Mouse (Mus musculus) megakaryocyte progenitor cell, adult 5-6 weeks (primary cell): ENCODE data around the gene Mmgt1. TPM values are rescaled to one million over a fixed set of nuclear protein-coding genes. Genes with fewer than 3 reads are reported as not detected.

Source experiments
- ATAC-seq: replicated peaks from 2 replicates; pipeline ENCODE4 v1.8.0; 2016; ENCODE audit warnings: mild to moderate bottlenecking, moderate TSS enrichment, inconsistent platforms; ENCODE audit not compliant: poor library complexity
- total RNA-seq, 2 experiments: library from RNA; stranded (forward) in 1 of 2; stranded (reverse) in 1 of 2; fragments of 157-497, 149-512 nt in 1 of 2; fragments of 200-1000 nt in 1 of 2; gene quantifications; 2 replicates each; pipeline versions ENCODE4 v1.2.3 to v1.2.4; 2015 to 2017

Mmgt1 gene
- 27.2 and 27.8 TPM in 2 replicates for total RNA-seq (2015)
- 24.0 and 24.4 TPM in 2 replicates for total RNA-seq (2017)

DNA sequence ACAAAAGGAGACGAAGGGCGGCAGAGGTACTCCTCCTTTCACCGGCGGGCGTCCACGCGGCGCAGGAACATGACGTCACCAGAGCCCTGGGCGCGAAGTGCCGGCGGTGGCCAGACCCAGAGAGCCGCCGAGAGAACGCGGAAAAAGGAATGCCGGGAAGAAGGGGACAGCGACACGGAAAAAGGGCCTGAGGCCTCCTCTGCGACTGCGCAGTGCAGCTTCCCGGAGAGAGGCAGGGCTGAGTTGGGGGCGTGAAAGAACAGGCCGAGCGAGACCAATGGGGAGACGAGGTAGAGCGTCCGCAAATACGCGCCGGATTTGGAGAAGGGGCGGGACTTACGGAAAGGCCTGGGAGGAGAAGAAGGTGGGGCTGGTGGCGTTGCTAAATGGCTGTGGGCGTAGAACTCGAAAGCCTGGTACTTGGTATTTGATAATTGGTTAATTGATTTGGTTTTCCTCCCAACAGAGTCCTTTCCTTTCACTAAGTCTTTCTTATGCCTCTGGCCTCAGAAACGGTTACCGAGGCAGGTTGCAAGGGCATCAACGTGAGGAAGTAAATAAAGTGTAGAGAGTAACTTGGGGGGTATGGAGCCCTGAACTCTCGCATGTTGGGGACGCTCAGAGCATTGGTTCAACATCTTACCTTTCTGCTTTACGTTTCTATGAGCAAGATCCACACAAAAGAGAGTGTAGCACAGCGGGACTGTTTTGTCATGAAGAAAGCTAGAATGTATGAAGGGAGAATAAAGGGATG, at the start of gene Mmgt1:
Gene Mmgt1 (minus strand): TSS at position 183 of the 754 bp plus-strand sequence.
- peak; percentile 97 for ATAC-seq

DNA sequence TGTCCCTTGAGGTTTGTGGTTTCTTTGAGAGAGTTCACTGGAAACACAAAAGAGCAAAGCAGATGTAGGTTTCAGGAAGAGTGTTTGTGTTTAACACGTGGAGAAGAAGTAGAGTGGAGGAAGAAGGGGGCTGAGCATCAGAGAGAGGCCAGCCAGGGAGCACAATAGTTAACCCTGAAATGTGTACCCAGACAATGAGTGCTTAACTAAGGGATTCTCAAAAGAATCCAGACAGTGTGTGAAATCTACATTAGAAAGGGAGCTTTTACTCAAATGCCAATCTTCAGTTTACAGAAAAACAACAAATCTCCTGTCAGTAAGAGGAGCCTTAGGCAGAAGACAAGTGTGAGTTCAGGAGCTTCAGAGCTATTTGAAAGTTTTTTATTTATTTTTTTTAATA, 42.2 kb upstream of the Mmgt1 start:
- ATAC-seq, result no peak

DNA sequence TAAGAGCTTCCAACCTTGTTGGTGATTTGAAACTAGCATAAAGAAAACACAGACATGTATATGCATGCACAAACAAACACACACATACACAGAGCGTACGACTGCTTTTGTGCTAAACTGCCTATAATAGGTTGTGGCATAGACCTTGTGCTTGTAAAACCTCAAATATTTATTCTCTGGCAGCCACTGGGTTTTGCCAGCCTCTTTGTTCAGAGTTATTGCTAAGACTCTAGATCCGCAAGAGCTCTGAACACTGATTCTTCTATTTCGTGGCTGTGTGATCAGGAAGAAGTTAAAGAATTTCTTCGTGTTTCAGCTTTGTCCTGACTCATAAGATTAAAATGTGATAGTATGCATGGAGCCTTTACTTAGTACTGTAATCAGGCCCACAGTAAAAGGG, 38.3 kb upstream of the Mmgt1 start:
- no peak for ATAC-seq

DNA sequence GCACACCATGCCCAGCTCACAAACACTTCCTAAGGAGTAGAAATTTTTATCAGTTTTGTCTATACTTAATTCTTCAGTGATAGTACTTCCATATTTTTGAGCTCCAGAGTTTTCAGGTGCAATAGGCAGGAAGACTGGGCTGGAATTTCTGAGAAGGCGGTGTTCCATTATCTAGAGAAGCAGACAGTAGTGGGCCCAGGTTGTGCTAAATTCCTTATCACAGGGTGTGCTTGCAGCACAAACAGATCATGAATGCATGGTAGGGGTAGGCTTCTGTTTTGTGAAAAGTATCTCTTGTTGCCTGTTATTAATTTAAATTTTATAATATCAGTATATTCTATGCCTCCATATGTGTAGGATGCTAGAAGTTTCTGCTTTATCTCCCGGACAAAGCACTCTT, 17.4 kb upstream of the Mmgt1 start:
- no peak for ATAC-seq

DNA sequence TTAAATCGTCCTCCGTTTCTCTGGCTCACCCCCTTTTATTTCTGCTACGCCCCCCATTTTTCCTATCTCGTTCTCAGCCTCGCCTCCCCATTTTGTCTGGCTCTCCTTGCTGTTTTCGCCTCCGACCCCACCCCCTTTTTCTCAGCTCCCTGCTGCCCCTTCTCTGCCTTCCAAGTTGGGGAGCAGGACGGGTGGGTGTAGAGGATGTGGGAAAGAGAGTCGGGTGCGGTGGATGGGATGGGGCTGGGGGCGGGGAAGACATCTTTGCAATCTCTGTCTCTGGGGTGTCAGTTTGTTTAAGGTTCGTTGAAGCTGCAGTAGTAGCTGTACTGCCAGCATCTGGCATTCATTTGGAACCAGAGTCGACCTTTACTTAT, 12.4 kb upstream of the Mmgt1 start:
- 0 out of 2 replicates have a peak, but pooled peaks have one; percentile 5 for ATAC-seq

DNA sequence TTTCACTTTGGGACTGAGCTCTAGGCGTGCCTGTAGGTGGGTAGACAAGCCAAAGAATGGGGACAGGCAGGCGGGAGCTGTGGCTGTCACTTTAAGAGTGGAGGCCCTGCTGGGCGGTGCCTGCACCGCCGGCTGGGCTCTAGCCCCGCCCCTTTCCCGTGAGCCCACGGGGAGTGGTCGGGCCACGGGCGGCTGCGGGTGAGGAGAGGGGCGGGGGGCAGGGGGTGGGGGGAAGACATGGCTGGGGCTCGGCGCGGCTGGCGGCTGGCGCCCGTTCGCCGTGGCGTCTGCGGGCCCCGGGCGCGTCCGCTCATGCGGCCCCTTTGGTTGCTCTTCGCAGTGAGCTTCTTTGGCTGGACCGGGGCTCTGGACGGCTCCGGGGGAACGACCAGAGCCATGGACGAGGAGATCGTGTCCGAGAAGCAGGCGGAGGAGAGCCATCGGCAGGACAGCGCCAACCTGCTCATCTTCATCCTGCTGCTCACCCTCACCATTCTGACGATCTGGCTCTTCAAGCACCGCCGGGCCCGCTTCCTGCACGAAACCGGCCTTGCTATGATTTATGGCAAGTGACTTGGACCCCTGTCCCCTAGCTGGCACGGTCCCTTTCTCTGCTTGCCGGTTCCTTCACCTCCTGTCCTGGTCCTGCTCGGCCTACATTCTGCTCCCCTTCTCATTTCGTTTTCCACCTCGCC, 11.9 kb upstream of the Mmgt1 start, which contains the start of gene Slc9a6:
Gene Slc9a6 (plus strand): TSS at position 135 of the 695 bp plus-strand sequence.
- peak; percentile 96 for ATAC-seq

DNA sequence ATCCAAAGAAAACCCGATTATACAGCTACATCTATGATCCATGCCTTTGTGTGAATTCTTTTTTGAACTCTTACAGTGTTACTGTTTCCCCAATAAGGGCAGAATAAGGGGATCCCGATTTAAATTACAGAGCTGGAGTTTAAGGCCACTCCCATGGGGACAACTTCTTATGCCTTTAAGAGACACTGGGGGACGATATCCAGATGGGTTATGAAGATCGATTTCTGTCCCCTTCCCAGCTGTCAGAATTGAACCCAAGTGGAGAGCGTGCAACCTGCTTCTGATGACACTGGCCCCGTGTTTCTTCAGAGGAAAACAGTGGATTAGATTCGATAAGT, 11.4 kb upstream of the Mmgt1 start:
- peak; percentile 7; the same call in 1 of the 2 replicates for ATAC-seq

DNA sequence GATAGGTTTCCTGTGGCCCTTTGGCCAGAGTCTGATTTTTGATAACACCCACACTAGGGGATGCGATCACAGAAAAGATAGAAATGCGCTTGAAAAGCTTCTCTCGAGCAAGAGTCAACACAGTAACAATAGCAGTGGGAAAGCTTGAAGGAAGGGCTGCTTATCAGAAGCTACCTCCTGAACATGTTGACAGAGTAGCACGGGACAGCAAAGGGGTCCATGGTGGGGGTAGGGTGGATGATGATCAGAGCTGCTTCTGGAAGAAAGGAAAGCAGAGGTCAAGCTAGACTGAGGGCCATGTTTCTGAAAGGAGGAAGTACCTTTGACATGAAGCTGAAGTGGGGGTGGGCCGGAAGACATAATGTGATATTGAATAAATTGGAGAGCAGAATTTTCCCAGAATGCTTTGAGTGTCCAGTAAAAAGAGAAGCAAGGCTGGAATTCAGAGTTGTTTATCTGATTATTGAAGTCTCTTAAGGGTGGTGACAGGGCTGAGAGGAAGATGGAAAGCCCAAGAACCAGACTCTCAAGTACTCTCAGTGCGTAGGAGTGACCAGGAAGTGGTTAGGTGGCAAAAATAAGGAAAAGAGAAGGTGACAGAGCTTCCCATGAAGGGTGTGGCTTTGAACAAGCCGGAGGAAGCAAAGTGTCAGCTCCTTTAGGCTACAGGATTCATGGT, 9.3 kb upstream of the Mmgt1 start:
- ATAC-seq, result no peak; the same call in 1 of the 2 replicates

DNA sequence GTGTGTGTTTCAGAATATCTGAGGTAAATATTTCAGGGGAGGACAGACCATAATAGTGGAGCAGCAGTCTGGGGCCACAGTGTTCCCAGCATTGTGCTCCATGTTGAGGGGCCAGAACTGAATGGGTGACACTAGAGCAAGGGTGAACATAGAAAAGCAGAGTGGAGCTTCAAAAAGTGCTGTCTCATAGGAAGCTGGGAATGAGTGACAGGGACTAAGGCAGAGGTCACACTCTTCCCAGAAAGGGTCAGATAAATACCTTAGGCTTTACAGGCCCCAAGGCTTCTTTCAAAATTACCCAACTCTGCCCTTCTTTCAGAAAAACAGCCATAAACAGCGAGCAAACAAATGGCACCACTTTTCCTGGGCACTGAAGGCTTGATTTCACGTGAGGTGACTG, 8.7 kb upstream of the Mmgt1 start:
- no peak for ATAC-seq

DNA sequence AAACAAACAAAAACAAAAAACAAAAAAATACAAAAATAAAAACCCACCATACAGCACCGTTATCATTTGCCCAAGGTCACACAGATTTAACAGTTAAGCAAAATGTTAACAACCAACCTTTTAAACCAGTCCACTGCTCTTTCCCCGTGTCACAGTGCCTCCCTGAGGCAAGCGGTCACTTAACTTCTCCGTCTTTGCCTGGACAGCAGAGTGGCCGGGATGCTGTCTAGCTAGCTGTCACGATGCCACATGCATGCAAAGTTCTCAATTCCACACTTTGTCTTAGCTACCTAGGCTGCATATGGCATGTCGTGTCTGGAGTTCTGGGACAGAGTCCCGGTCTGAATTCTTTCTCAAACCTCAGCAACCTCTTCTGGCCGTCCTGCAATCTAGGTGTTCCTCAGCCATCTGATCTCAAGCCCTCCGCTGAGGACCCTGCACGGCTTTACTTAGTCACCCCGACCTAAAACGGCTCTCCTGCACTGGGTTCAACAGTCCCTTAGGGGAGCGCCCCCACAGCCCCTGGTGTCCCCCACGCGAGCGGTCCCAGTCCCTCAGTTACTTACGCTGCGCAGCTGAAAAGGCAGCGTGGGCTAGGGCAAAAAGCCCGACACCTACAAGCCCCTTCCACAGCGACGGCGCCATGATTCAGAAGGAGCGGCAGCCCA, 516 bp downstream of the Mmgt1 start:
- peak; percentile 21; the same call in 1 of the 2 replicates for ATAC-seq

DNA sequence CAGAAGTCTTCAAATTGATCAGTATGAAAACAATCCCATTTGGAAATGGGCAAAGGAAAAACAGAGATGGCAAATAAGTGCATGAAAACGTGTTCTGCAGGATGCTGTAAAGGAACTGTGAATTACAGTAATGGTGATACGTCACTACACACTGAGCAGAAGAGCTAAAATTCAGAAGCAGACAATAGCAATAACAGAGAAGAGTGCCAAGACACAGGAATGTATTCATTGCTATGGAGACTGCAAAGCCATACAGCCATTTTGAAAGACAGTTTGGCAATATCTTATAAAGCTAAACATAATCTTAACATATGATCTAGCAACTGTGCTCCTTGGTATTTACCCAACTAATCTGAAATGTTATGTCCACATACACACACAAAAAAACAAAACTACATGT, 19.7 kb downstream of the Mmgt1 start:
- no peak for ATAC-seq

DNA sequence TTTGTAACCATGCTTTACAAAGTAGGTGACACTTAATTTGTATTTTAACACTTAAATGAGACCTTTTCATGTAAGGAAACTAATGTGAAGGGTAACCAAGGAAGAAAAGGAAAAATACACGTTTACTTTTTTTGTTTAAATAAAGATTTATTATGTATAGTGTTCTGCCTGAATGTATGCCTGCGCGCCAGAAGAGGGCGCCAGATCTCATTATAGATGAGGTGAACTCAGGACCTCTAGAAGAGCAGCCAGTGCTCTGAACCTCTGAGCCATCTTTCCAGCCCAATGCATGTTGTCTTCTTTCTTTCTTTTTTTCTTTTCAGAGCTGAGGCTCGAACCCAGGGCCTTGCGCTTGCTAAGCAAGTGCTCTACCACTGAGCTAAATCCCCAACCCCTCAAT, 25.4 kb downstream of the Mmgt1 start:
- ATAC-seq, result peak; percentile 65

DNA sequence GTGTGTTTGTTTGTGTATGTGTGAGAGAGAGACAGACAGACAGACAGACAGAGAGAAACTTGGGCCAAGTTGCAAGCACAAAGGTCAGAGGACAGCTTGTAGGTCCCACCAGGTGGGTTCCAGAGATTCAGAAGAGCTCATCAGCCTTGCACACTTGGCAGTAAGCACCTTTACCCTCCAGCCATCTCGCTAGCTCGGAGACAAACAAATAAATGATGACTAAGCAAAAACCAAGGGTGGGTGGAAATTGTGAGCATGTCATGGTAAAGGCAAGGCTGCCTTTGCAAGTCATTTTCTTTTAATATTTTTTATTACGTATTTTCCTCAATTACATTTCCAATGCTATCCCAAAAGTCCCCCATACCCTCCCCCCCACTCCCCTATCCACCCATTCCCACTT, 44.3 kb downstream of the Mmgt1 start:
- ATAC-seq, result no peak

DNA sequence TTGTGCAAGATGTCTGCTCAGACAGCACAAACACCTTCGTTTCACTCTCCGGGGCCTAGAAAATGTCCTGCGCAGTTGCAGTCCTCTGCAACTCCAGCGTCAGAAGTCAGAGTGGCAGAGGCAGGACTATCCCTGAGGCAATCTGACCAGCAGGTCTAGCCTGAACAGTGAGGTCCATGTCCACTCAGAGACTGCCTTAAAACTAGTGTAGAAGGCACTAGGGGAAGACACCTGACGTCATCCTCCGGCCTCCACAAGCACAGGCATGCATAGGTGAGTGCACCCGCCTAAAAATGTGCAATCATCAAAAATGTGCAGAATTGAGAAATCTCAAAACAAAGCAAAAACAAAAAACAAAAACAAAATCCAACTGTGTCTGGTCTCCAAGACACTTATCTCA, 48.4 kb downstream of the Mmgt1 start, which contains the start of gene Gm648:
Gene Gm648 (minus strand): TSS at position 101 of the 400 bp plus-strand sequence.
- ATAC-seq, result no peak

DNA sequence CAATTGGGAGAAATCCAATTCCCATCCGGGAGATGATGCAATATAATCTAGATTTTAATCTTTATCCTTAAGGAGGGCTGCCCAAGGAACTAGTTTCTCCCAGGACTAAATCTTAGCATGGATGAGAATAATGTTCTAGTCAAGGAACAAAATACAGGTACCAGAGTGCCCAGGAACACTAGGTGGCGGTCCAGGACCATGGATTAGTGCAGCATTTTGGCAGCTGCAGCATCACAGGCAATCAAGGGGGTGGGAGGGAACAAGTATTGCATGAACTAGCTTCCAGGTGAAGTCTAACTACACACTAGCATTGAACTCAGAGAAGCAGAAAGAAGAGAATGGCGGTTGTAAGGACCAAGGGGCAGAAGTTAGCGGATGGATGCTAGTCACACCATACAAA, 60.7 kb downstream of the Mmgt1 start:
- 0 out of 2 replicates have a peak, but pooled peaks have one; percentile 48 for ATAC-seq

Other genes with a start within 250 kb of the Mmgt1 start
- 0.07 and 0.22 TPM in 2 replicates for gene Smim10l2a, start 223.5 kb downstream of the Mmgt1 start, total RNA-seq (2015)
- gene Smim10l2a, start 223.5 kb downstream of the Mmgt1 start, total RNA-seq (2017), result 0.74 and 0.83 TPM in 2 replicates
- 2.4 TPM in 1 of 2 replicates, not detected in the other for gene Gm2174, start 150.1 kb downstream of the Mmgt1 start, total RNA-seq (2015)
- 129 and 175 TPM in 2 replicates for gene Gm2174, start 150.1 kb downstream of the Mmgt1 start, total RNA-seq (2017)
- 99.4 and 104 TPM in 2 replicates for gene Ints6l, start 143.2 kb downstream of the Mmgt1 start, total RNA-seq (2015)
- 44.3 and 63.7 TPM in 2 replicates for gene Ints6l, start 143.2 kb downstream of the Mmgt1 start, total RNA-seq (2017)
- not detected in 2 replicates for gene Gm10477, start 73.3 kb downstream of the Mmgt1 start, total RNA-seq (2015)
- not detected in 2 replicates for gene Gm10477, start 73.3 kb downstream of the Mmgt1 start, total RNA-seq (2017)
- not detected in 2 replicates for gene Gm648, start 48.5 kb downstream of the Mmgt1 start, total RNA-seq (2015)
- gene Gm648, start 48.5 kb downstream of the Mmgt1 start, total RNA-seq (2017), result not detected in 2 replicates
- gene Slc9a6, start 11.7 kb upstream of the Mmgt1 start, total RNA-seq (2015), result 8.8 and 9.5 TPM in 2 replicates
- 6.2 and 7.0 TPM in 2 replicates for gene Slc9a6, start 11.7 kb upstream of the Mmgt1 start, total RNA-seq (2017)
- 0.34 and 0.72 TPM in 2 replicates for gene Fhl1, start 133.7 kb upstream of the Mmgt1 start, total RNA-seq (2015)
- 0.44 TPM in 1 of 2 replicates, not detected in the other for gene Fhl1, start 133.7 kb upstream of the Mmgt1 start, total RNA-seq (2017)
- 10.3 and 11.3 TPM in 2 replicates for gene Map7d3, start 224.3 kb upstream of the Mmgt1 start, total RNA-seq (2015)
- gene Map7d3, start 224.3 kb upstream of the Mmgt1 start, total RNA-seq (2017), result 3.1 and 4.4 TPM in 2 replicates